Mouse (Mus musculus) CH12.LX (cell line): ENCODE measurements around the gene Ankrd50. TPM values are rescaled to one million over a fixed set of nuclear protein-coding genes. Genes with fewer than 3 reads are reported as not detected.

Experiments used
- DNase-seq: peaks from one replicate; pipeline ENCODE4 v3.0.0-alpha.2; 2013; ENCODE audit errors: extremely low read depth
- H3K27ac ChIP-seq: 2 replicates; pipeline ENCODE4 v1.5.1; 2012; ENCODE audit warnings: low read depth, mild to moderate bottlenecking, control low read depth, moderate library complexity; ENCODE audit not compliant: insufficient read depth
- H3K27me3 ChIP-seq: replicated peaks from 2 replicates; pipeline ENCODE3; 2012; ENCODE audit warnings: inconsistent platforms
- H3K36me3 ChIP-seq, 2 experiments: replicated peaks in 1 of 2; 2 replicates each; pipeline versions ENCODE3 to v1.6.1; 2012; ENCODE audit warnings: inconsistent platforms in 1 of 2, low read length in 1 of 2, mild to moderate bottlenecking in 1 of 2, mixed read lengths in 1 of 2, moderate library complexity in 1 of 2; ENCODE audit not compliant: control insufficient read depth in 1 of 2, insufficient read depth in 1 of 2
- H3K4me1 ChIP-seq, 2 experiments: 2 replicates each; pipeline ENCODE4 v1.6.1; 2012; ENCODE audit warnings: inconsistent platforms in 1 of 2, moderate library complexity in 1 of 2; ENCODE audit not compliant: insufficient read depth in 2 of 2, control insufficient read depth in 1 of 2
- H3K4me2 ChIP-seq: 2 replicates; pipeline ENCODE4 v1.6.1; 2012; ENCODE audit warnings: low read depth, mild to moderate bottlenecking, control low read depth; ENCODE audit not compliant: poor library complexity, insufficient read depth, severe bottlenecking
- H3K4me3 ChIP-seq, 3 experiments: fragments of 150-350 bp in 1 of 3; sonication (generic) in 1 of 3; replicated peaks in 1 of 3; 2 replicates each; pipeline versions ENCODE3 to v1.5.1; 2011 to 2012; ENCODE audit warnings: low read depth in 2 of 3, low read length in 2 of 3, mild to moderate bottlenecking in 2 of 3, moderate library complexity in 2 of 3, control low read depth in 1 of 3, improper control_type of control experiment in 1 of 3, inconsistent platforms in 1 of 3, mixed read lengths in 1 of 3; ENCODE audit not compliant: poor library complexity in 1 of 3
- H3K79me2 ChIP-seq: replicated peaks from 2 replicates; pipeline ENCODE4 v1.6.1; 2012; ENCODE audit warnings: mild to moderate bottlenecking, moderate library complexity; ENCODE audit not compliant: control insufficient read depth, poor library complexity, insufficient read depth, severe bottlenecking; ENCODE audit errors: extremely low read depth
- H3K9ac ChIP-seq: 2 replicates; pipeline ENCODE4 v1.6.1; 2012; ENCODE audit warnings: low read depth, mild to moderate bottlenecking, control low read depth, moderate library complexity; ENCODE audit not compliant: insufficient read depth
- H3K9me3 ChIP-seq: replicated peaks from 2 replicates; pipeline ENCODE3; 2012; ENCODE audit warnings: low read length, inconsistent platforms, mixed read lengths
- BHLHE40 ChIP-seq: IDR thresholded peaks from 2 replicates; pipeline ENCODE4 v1.6.1; 2011; ENCODE audit warnings: mild to moderate bottlenecking, low read depth, low read length, improper control_type of control experiment
- CHD1 ChIP-seq: IDR thresholded peaks from 2 replicates; pipeline ENCODE4 v1.6.1; 2012; ENCODE audit warnings: low read depth, low read length, improper control_type of control experiment, inconsistent platforms
- E2F4 ChIP-seq: IDR thresholded peaks from 2 replicates; pipeline ENCODE4 v1.6.1; 2011; ENCODE audit warnings: low read depth, low read length, improper control_type of control experiment; ENCODE audit not compliant: insufficient replicate concordance
- EP300 ChIP-seq: IDR thresholded peaks from 2 replicates; pipeline ENCODE4 v1.6.1; 2011; ENCODE audit warnings: low read length, improper control_type of control experiment
- ETS1 ChIP-seq: conservative IDR thresholded peaks from 2 replicates; pipeline ENCODE4 v1.6.1; 2012; ENCODE audit warnings: low read depth, mild to moderate bottlenecking, inconsistent platforms, low read length, improper control_type of control experiment, moderate library complexity
- GABPA ChIP-seq: IDR thresholded peaks from 2 replicates; pipeline ENCODE4 v1.6.1; 2012; ENCODE audit warnings: low read depth, low read length, improper control_type of control experiment, inconsistent platforms; ENCODE audit not compliant: insufficient replicate concordance
- HCFC1 ChIP-seq: IDR thresholded peaks from 2 replicates; pipeline ENCODE4 v1.6.1; 2012; ENCODE audit warnings: low read depth, mild to moderate bottlenecking, inconsistent platforms, low read length, improper control_type of control experiment
- MAX ChIP-seq: IDR thresholded peaks from 2 replicates; pipeline ENCODE4 v1.6.1; 2011; ENCODE audit warnings: low read length, improper control_type of control experiment
- MAZ ChIP-seq: IDR thresholded peaks from 2 replicates; pipeline ENCODE4 v1.6.1; 2012; ENCODE audit warnings: low read depth, mild to moderate bottlenecking, inconsistent platforms, low read length, improper control_type of control experiment, moderate library complexity
- MYC ChIP-seq: IDR thresholded peaks from 2 replicates; pipeline ENCODE4 v1.6.1; 2011; ENCODE audit warnings: low read depth, mild to moderate bottlenecking, improper control_type of control experiment, low read length
- NRF1 ChIP-seq: IDR thresholded peaks from 2 replicates; pipeline ENCODE4 v1.6.1; 2014; ENCODE audit warnings: low read depth, mild to moderate bottlenecking, inconsistent platforms, low read length, improper control_type of control experiment, moderate library complexity
- RAD21 ChIP-seq: IDR thresholded peaks from 2 replicates; pipeline ENCODE4 v1.6.1; 2011; ENCODE audit warnings: low read depth, mild to moderate bottlenecking, low read length, improper control_type of control experiment, moderate library complexity
- SIN3A ChIP-seq: IDR thresholded peaks from 2 replicates; pipeline ENCODE4 v1.6.1; 2012; ENCODE audit warnings: low read length, improper control_type of control experiment, inconsistent platforms
- TBP ChIP-seq: conservative IDR thresholded peaks from 2 replicates; pipeline ENCODE4 v1.6.1; 2011; ENCODE audit warnings: low read depth, low read length, improper control_type of control experiment
- USF2 ChIP-seq: conservative IDR thresholded peaks from 2 replicates; pipeline ENCODE4 v1.6.1; 2011; ENCODE audit warnings: low read depth, low read length, improper control_type of control experiment
- ZC3H11A ChIP-seq: IDR thresholded peaks from 2 replicates; pipeline ENCODE4 v1.6.1; 2012; ENCODE audit warnings: low read depth, mild to moderate bottlenecking, inconsistent platforms, low read length, improper control_type of control experiment
- ZKSCAN1 ChIP-seq: IDR thresholded peaks from 2 replicates; pipeline ENCODE4 v1.6.1; 2012; ENCODE audit warnings: low read depth, inconsistent platforms, low read length, improper control_type of control experiment, borderline replicate concordance
- ZMIZ1 ChIP-seq: IDR thresholded peaks from 2 replicates; pipeline ENCODE4 v1.6.1; 2012; ENCODE audit warnings: low read depth, mild to moderate bottlenecking, inconsistent platforms, low read length, improper control_type of control experiment
- dilution Hi-C: fragments of 300-500 bp; cut with MboI; formaldehyde crosslinking; loops from 2 replicates; pipeline ENCODE4 v1.14.3; 2020; ENCODE audit warnings: low sequenced_read_pairs; ENCODE audit not compliant: extremely low pct_unique_long_range_greater_than_20kb, extremely low pct_ligation_motif_present
- in situ Hi-C: fragments of 300-500 bp; cut with MboI; formaldehyde crosslinking; loops from 3 replicates; pipeline ENCODE4 v1.14.3; 2019; ENCODE audit warnings: low sequenced_read_pairs, low pct_ligation_motif_present, low pct_unique_long_range_greater_than_20kb, mixed read lengths
- polyA plus RNA-seq: library from polyadenylated mRNA; unstranded; fragments of >175 nt; gene quantifications from 2 replicates; pipeline ENCODE4 v1.2.1, GENCODE M21; 2012; ENCODE audit warnings: low read depth; ENCODE audit not compliant: insufficient read length
- total RNA-seq, 2 experiments: library from RNA; depleted of rRNA; stranded (reverse); fragments of 300-350 nt in 1 of 2; fragments of >200 nt in 1 of 2; gene quantifications; 2 replicates each; pipeline ENCODE4 v1.2.3; 2012 to 2014

The Ankrd50 gene
- total and polyA plus RNA-seq, 3 experiments = 14.0 to 24.6 (median 16.4) TPM

GRCm38 (mm10) chr3:38468131-38468530, 16.5 kb downstream of the Ankrd50 start:
- Histone ChIP-seq H3K4me2 (no peak overlapping the region), H3K9me3 (no peaks in the 10 kb centered on the region), H3K4me1 (no peaks in the 10 kb centered on the region), H3K79me2 (peaks cover 5% of the 10 kb centered on the region), H3K4me3 (no peak overlapping the region), H3K27me3 (no peaks in the 10 kb centered on the region), H3K36me3 (peaks cover 0 to 49% of the 10 kb centered on the region in 2 experiments), H3K9ac (no peak overlapping the region), H3K27ac (no peak overlapping the region)
- TF ChIP-seq USF2 (no peak), NRF1 (no peak), SIN3A (no peak), CHD1 (no peak), EP300 (no peak)
- dilution Hi-C loops (no loop called here), in situ Hi-C loops (no loop called here)
- DNase-seq = no peak

- no peak for DNase-seq
- Histone ChIP-seq H3K4me3 (no peak overlapping the region), H3K36me3 (peaks cover 10 to 52% of the 10 kb centered on the region in 2 experiments), H3K27ac (no peak overlapping the region), H3K27me3 (no peaks in the 10 kb centered on the region), H3K9ac (no peak overlapping the region), H3K79me2 (peaks cover 5% of the 10 kb centered on the region), H3K4me2 (no peak overlapping the region), H3K9me3 (no peaks in the 10 kb centered on the region), H3K4me1 (no peaks in the 10 kb centered on the region)
- dilution Hi-C loops (no loop called here), in situ Hi-C loops (no loop called here)
- TF ChIP-seq ETS1 (no peak), ZC3H11A (no peak), RAD21 (no peak), MAX (no peak), E2F4 (no peak), EP300 (no peak), USF2 (no peak), GABPA (no peak), SIN3A (no peak), BHLHE40 (no peak), NRF1 (no peak), MYC (no peak), HCFC1 (no peak), MAZ (no peak), TBP (no peak), ZKSCAN1 (no peak), ZMIZ1 (no peak)
Observed at GRCm38 (mm10) chr3:38466880-38467405, 17.7 kb downstream of the Ankrd50 start.
